Mouse (Mus musculus) gastrocnemius, postnatal 10 days (tissue): ENCODE data around the gene Ssr2. TPM values are rescaled to one million over a fixed set of nuclear protein-coding genes. Genes with fewer than 3 reads are reported as not detected.

Experiments
- DNase-seq: peaks from one replicate; pipeline ENCODE4 v3.0.0; 2021; ENCODE audit warnings: mixed read lengths
- long read RNA-seq, 2 experiments: library from polyadenylated mRNA; stranded (forward); transcript quantifications; one replicate each; pipeline ENCODE4 v2.0.0; 2021
- total RNA-seq, 2 experiments: library from RNA; stranded (reverse); gene quantifications; 2 replicates each; pipeline ENCODE4 v1.2.3; 2021

The Ssr2 gene
- 100 to 1,000 TPM; 108 to 125 TPM for total RNA-seq
- long read RNA-seq, experiment 1, transcript Ssr2-207 (6 exons, 1,059 nt) = major isoform, 72 of 79 reads
- long read RNA-seq, experiment 1, partial matches to known transcripts = 1 of 79 reads
- long read RNA-seq, experiment 1, other reads (novel, unspliced or antisense) = 2 of 79 reads
- long read RNA-seq, experiment 2, transcript Ssr2-207 (6 exons, 1,059 nt) = major isoform, 59 of 66 reads
- long read RNA-seq, experiment 2, transcript Ssr2-201 (5 exons, 1,189 nt) = minor isoform, 6 of 66 reads
- long read RNA-seq, experiment 2, partial matches to known transcripts = 1 of 66 reads
- long read RNA-seq, experiment 2, other reads (novel, unspliced or antisense) = 0 of 66 reads

DNA sequence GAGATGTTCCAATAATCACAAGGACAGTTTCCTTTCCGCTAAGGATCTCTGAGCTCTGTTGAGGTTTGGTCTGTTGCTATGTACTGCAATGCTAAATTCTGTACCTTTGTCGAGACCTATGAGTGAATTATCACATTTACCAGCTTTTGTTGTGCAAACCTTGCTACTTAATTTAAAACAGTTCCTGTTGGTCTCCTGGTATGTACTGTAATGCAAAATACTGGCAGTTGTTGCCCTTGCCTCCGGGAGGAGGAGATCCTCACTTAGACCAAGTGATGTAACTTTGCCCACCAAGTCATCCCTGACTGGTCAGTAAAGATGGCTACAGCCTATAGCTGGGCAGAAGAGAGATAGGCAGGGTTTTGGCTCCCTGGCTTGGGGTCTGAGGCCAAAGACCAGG is at the start of gene Ssr2:
Ssr2 (plus strand) TSS at position 337 of the 400 bp plus-strand sequence.
- DNase-seq = no peak

DNA sequence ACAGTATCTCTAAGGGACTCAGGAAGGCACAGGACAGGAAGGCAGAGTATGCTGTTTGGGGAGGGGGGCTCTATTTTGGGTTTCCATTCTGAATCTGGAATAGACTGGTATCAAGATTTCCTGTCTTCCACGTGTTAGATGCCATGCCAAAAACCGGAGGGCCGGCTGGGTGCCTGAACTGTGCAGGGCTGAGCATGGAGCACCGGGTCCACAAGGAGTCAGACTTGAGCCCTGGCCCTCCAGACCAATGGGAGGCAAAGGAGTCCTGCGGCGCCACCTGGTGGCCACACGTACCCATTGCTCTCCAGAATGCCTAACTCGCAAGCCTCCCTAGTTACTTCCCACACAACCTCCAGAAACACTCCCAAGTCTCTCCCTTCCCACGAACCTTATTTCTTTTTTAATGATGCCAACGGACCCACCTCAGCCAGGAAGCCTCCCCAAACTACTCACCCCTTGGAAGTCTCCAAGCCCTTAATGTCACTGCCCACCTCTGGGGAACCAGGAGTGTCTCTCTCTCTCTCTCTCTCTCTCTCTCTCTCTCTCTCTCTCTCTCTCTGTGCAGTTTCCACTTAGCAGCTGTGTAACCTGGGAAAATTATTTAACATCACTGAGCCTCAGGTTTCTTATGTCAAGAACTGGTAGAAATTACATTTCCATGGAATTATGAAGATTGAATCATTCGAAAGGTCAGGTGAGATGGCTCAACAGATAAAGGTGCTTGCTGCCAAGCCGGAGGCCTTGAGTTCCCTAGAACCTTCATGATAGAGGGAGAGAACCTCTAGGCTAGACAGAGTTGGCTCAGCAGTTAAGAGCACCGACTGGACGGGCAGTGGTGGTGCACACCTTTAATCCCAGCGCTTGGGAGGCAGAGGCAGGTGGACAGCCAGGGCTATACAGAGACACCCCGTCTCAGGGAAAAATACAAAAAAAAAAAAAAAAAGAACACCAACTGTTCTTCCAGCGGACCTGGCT is 49.2 kb upstream of the Ssr2 start:
- peak; percentile 86 for DNase-seq

DNA sequence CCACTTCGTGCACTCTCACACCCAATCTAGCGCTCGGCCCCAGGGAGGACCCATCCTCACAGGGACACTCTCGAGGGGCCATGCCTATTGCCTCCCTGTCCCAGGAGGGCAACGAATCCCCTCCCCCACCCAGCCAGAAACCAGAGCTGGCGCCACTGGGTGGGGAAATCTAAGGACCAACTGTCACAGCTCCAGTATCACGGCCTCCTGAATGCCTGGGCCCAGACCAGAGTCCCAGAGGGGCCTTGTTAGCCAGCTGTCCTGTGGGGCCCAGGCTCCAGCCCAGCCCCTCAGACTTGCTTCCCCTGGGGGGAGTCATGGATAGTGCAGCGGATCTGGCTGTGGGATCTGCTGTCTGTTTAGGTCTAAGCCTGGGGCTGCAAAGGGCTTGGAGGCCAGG is 48.1 kb upstream of the Ssr2 start:
- peak; percentile 44 for DNase-seq

DNA sequence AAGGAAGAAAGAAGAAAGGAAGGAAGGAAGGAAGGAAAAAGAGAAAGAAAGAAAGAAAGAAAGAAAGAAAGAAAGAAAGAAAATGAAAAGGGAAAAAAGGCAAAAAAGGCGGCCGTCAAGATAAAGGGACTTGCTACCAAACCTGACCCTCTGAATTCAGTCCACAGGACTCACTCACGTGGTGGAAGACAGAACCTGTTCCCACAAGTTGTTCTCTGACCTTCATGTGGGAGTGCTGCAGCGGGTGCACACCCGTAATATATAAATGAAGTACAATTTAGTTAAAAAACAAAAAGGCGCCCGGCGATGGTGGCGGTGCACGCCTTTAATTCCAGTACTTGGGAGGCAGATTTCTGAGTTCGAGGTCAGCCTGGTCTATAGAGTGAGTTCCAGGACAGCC is 47.0 kb upstream of the Ssr2 start:
- DNase-seq = no peak

DNA sequence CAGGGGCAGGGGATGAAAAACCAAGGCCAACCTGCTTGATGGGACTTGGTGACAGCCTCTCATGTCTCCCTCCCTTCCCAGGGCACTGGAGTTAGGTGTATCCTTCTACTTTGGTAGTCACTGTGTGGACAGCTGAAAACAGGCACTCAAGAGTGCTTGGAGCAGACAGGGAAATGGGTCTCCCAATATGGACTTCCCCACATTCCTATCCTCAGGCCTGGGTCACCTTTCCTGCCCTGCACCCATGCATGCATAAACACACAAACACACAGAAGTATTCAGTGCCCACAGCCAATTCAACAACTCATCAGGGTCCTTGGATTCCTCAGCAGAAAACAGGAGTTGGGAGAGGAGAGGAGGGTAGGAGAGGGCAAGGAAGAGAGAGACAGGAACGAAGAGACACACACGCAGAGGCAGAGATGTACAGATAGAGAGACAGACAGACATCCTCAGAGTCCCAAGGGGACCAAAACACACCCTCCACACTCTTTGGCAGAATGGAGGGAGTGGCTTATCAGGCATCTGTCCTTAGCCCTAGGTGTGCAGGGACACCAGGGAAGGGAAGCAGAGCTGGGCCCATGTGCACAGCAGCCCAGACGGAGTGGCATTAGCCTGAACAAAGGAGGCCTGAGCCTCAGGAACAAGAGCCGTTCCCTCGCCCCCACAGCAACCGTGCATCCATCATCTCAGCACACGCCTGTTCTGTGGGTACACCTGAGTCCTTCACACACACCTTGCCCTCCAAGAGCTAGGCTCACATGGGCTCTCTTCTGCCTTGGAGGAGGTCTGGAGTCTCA is 46.3 kb upstream of the Ssr2 start:
- no peak for DNase-seq

DNA sequence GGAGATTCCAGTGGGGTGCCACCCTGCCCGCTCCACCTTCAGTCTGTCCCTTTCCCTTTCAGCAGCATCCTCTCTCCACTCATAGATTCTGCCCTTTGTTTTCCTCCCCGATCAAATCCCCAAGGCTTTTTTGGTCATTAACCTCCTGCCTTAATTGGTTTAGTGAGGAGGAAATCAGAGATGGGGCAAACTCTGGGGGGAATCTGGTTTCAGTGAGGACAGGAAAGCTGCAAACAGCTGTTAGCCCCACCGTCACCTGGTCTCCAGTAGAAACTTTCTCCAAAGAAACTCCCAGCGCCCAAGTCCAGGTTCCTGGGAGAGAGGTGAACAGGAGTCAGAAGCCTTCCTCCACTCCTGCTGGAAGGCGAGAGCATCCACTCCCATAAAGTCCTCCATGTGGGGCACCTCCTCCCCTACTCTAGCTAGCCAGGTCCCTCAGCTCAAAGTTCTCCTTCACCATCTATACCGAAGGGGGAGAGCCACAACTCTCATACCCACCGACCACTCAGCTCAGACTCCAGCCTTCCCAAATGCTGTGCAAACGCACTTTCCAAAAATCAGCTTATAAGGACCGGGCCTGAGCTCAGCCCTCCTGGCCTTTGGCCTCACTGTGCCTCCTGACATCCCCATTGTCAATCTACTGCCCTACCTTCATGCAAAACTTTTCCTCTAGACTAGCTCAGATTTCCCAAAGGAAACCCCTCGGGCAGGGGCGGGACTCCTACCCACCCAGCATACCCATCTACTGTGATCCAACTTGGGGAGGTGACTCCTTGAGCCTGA is 45.4 kb upstream of the Ssr2 start:
- no peak for DNase-seq

DNA sequence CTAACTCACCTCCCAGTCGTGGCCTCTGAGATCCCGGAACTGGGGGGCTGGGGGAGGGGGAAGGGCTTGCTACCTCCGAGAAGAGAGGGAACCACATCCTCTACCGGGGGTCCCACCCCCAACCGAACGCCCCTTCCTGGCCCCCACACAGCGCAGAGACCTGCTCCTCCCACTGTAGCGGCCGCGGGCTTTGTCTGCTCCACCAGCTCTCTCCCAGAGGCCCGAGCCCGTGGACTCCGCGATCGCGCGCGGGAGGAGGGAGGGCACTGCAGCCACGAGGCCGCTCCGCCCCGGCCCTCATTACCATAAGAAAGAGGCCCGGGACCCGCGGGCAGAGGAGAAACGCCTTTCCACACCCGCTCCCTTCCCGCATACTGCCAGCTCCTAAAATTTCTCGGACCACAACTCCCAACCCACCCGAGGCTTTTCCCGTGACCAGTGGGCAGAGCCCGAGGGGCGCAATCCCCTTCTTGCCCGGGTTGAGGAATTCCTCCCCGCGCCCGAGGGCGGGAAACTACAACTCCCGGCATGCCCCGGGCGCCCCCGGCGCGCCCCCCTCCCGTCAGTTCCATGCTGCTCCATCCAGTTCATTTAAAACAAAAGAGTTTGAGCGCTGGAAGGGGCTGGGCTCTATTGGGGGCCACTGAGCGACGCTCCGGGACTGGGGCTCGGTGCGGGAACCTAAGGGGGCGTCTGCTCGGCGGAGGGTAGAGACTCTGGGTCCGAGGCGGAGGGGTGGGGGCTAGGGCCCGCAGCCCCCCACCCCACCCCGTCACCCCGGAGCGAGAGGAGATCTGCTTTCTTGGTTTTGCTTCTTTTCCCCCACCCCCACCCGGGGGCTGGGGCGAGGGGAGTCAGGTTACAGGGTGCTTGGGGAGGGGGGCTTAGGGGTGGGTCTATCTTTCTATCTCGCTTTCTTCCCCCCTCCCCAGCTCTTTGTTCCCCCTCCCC is 44.1 kb upstream of the Ssr2 start:
- peak; percentile 87 for DNase-seq

DNA sequence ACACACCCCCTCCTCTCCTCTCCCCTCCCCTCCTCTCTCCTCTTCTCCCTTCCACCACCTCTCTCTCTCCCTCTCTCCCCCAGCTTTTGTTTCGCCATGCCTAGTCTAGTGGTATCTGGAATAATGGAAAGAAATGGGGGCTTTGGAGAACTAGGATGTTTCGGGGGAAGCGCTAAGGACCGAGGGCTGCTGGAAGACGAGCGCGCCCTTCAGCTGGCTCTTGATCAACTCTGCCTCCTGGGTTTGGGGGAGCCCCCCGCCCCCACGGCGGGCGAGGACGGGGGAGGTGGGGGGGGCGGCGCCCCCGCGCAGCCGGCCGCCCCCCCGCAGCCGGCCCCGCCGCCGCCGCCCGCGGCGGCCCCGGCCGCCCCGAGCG is 43.4 kb upstream of the Ssr2 start, which contains the start of gene Mex3a:
Mex3a (plus strand) TSS at position 97 of the 376 bp plus-strand sequence.
- DNase-seq = no peak

DNA sequence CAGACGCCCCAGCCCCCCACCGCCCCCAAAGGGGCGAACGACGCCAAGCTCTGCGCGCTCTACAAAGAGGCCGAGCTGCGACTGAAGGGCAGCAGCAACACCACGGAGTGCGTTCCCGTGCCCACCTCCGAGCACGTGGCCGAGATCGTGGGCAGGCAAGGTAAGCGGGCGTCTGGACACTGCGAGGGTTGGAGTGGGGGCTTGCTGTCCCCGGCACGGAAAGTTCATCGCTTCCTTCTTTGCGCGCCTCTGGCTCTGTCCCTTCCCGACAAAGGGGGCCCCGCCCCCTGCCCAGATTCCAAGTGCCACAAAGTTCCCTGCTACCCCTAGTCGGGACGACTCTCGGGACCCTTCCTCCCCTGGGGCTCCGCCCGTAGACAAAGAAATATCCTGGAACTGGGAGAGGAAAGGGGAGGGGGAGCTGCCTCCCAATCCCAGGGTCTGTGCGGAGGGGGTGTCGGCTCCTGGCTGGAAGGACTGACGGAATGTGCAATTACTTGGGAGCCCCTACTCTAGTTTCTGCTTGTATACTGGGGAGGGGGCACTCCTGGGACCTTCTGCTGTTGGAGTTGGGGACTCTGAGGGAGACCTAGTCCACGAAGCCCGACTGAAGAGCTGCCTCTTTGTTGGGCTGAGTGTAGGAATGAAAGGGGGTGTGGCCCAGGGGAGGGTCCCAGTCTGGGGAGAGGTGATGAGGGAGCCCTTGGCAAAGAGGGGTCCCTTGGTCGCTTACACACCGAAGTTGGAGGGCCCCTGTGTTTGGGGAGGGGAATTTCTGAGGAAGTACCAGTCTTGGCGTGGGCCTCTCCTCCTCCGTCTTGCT is 42.8 kb upstream of the Ssr2 start:
- DNase-seq = peak; percentile 29

DNA sequence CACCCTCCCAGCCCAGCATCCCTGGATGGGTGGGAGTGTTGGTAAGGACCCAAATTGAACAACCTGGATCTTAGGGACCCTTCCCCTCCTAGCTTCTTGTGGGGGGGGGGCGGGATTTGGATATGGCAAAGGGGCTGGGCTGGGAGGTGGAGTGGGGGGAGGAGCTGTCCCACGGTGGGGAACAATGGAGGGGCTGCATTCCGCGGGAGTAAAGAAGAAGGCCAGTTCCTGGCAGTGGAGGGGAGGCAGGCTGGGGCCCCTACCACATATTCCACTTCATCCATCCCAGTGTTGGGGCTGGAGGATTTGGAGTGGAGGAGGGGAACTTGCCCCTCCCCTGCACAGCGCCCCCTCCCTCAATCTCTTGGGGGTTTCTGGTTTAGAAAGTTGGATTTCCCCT is 42.0 kb upstream of the Ssr2 start:
- DNase-seq = no peak

DNA sequence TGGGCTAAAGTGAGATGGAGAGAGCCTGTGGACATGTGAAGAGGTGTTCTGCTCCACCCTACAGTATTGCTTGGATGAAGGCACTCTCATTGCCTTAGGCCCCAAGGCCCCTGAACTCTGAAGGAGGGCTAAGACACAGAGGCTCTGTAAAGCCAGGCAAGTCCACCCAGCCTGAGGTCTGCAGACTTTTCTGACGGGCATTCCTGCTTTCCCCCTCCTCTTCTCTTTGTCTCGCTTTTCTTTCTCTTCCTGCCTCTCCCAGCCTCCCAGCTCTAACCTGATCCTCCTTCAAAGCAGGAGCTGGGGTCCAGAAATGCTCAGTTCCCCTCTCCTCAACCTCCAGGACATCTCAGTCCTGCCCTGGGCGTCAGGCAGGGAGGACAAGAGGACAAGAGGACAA is 40.7 kb upstream of the Ssr2 start:
- no peak for DNase-seq

DNA sequence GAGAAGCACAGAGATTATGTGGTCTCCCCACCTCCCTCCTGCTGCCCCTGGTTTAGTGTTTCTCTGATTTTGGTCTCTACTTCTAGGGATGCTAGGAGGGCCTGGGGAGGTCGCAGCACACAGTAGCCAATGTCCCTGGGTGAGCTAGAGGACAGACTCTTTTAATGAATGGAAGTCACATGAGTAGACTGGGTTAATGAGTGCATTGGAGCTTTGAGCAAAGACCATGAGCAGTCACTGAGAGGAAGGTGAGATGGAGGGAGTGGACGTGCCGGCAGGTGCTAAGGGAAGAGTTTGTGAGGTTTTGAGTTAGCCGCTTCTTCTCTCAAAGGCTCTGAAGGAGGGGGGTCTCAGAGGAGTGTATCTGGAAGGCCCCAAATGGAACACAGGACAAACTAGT is 40.1 kb upstream of the Ssr2 start:
- DNase-seq = no peak

DNA sequence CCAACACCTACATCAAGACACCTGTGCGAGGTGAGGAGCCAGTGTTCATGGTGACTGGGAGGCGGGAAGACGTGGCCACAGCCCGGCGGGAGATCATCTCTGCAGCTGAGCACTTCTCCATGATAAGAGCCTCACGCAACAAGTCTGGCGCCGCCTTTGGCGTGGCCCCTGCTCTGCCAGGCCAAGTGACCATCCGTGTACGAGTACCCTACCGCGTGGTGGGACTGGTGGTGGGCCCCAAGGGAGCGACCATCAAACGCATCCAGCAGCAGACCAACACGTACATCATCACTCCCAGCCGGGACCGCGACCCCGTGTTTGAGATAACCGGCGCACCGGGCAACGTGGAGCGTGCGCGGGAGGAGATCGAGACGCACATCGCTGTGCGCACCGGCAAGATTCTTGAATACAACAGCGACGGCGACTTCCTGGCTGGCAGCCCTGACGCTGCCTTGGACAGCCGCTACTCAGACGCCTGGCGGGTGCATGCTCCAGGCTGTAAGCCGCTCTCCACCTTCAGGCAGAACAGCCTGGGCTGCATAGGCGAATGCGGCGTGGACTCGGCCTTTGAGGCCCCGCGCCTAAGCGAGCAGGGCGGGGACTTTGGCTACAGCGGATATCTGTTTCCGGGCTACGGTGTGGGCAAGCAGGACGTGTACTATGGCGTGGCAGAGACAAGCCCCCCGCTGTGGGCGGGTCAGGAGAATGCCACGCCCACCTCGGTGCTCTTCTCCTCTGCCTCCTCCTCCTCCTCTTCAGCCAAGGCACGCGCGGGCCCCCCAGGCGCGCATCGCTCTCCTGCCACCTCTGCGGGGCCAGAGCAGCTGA is 39.4 kb upstream of the Ssr2 start:
- peak; percentile 71 for DNase-seq

DNA sequence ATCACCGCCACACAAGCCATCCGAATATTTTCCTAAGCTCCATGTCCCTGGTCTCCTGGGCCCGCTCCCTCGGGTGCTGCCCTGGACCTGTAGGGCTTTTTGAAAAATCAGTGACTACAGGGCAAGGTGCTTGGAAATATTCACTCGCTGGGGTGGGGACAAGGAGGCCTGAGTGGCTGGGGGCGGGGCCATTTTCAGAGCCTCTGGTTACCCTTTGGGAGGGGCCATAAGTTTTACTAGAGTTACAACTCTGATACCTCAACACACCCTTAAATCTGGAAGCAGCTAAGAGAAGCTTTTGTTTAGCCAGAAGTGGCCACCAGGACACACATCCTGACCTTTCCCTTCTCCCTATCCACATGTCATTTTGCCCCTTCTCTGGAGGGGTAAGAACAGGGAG is 38.5 kb upstream of the Ssr2 start:
- DNase-seq = no peak

DNA sequence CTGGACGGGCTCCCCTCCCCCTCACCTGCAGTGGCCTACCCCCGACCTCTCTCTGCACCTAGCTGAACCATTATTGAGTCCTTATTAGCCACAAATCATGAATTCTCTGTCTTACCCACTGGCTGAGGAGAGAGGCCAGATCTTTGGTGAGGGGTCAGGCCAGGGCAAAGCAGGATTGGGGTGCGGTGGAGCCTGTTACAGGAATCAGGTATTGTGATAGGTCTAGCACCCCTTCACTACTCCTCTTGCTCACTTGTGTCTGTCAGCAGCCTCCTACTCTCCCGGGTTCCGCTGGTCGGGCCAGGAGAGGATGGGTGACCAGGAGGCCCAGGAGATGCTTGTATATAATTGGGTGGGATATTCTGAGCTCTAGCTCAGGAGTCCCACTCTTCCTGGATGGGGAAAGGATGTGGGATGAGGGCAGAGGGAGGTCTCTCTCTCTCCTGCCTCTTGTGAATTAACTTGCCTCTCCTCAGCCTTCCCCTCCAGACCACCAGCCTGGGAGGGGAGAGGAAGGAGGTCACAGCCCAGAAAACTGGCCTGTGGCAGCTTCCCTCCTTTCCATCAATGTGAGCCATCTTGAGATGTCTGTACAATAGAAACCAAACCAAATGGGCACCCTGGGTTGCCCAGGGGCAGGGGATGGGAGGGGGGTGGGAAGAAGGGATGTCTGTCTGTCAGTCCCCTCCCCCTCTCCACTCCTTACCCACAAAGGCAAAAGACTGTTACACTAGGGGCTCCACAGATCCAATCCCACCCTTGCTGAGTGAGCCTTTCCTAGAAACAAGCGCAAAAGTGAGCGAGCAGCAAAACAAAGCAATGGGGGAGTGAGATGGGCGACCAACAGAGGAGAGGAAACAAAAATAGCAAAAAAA is 37.2 kb upstream of the Ssr2 start:
- DNase-seq = no peak

DNA sequence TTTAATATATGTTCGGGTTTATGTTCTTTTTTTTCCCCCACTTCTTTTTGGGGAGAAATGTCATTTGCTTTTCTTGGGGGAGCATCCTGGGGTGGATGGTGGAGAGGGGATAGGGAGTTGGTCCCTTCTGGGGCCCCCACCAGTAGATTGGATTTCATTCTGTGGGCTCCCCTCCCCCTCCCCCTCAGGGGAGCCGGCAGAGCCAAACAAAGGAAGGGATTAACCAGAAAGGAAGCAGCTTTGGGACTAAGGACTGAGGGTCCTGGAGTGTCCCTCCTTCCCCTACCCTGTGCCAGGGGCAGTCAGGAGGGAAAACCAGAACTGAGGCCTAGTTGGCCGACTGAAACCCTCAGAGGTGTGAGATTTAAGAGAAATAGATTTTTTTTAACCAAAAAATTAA is 36.3 kb upstream of the Ssr2 start:
- DNase-seq = no peak

DNA sequence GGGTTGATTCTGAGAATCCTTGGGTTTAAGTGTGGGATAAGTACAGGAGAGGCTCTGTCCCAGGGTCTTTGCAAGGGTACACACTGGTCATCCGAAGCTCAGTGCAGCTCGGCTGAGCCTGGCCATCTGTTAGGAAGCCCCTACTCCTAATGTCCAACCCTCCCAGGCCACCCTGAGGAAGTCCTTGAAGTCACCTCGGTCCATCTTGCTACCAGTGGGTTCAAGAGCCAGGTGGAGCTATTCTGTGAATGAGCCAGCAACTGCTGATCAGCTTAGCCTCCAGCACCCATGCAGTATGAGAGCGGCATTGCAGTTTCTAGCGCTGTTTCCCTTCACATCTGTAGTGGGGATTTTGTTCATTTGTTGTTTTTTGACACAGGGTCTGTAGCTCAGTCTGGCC is 35.6 kb upstream of the Ssr2 start:
- no peak for DNase-seq
